Mouse (Mus musculus) urinary bladder, postnatal 4 days (tissue): Measurements from ENCODE around the gene Arpp21.

Experiments
- DNase-seq, 2 experiments: peaks; one replicate each; pipeline ENCODE4 v3.0.0; 2021 to 2022; ENCODE audit warnings: low spot score in 2 of 2

Gene Arpp21

DNA sequence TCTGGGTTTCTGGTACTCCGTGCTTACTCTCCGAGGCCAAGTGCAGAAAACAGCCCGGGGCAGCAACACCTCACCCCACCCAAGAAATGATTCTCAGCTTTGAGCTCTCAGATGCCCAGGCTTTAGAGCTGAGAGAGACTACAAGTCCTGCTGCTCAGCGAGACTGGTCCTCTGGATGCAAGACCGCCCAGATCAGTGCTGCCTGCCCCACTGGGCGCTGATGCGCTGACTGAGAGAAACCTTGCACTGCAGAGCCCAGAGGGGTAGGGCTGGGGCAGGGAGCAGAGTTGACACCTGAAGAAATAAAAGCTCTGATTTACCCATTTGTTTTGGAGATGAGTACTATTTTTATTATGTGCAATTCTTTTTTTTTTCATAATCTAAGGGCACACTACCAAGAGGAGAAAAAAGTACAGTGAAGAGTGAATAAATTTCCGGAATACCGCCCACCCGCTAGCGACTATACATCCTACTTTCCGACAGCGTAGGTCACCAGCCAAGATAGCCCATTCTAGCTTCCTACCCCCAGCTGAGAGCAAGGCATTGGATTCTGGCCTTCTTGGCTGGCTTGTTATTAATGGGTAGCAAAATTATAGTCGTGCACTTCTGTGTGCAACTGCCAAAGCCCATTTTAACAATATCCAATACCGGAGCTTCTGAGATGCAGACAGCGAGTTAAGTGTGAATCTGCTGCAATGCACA lies at the start of gene Arpp21:
TSS of gene Arpp21 (minus strand) at position 243 of the 702 bp plus-strand sequence.
- no peak for DNase-seq

DNA sequence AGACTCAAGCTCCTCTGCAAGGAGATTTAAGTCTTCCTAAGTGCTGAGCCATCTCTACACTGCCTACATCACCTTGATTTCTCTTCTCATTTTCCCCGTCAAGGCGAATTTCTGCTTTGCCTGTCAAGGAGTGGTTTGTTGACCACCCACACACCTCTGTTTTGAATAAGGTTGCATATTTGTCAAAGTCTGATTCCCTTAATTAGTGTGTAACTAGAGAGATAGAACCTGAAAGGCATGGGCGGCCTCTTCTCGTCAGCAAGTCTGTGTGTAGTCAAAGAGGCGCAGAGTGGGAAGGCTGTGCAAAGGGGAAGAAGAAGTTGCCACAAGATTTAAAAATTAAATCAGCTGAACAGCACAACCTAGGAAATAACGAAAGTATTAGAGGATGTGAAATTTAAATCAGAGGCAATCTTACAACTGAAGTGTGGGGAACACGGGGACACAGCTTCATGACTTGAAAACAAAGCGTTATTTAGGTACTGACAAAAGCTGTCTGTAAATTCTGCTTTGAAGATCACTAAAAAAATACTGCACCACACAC lies 36.8 kb upstream of the Arpp21 start:
- no peak for DNase-seq

DNA sequence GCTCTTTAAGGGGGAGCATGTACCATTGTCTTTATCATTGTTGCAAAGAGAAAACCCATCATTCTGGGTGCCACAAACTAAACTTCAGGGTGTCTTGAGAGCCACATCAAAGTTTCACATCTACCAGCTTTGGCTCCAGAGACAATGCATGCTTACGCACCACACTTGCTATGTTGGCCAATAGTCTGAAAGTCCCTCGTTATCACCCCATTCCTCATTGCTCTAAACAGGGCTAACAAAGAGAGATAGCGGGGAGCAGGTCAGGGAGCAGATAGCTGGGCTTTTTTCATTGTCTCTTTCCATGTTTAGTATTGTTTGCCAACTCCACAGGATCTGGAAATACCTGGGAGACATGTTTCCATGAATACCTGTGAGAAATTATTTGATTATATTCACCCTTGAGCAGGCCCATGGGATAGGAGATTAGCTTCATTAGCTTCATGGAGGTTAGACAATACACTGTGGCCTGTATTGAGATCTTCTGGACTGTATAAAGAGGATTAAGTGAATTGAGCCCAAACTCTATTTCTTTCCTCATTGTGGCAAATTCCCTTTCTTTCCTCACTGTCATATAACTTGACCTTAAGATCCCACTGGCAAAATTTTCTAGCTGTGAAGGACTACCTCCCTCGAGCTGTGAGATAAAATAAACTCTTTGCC lies 29.4 kb upstream of the Arpp21 start:
- DNase-seq: no peak

DNA sequence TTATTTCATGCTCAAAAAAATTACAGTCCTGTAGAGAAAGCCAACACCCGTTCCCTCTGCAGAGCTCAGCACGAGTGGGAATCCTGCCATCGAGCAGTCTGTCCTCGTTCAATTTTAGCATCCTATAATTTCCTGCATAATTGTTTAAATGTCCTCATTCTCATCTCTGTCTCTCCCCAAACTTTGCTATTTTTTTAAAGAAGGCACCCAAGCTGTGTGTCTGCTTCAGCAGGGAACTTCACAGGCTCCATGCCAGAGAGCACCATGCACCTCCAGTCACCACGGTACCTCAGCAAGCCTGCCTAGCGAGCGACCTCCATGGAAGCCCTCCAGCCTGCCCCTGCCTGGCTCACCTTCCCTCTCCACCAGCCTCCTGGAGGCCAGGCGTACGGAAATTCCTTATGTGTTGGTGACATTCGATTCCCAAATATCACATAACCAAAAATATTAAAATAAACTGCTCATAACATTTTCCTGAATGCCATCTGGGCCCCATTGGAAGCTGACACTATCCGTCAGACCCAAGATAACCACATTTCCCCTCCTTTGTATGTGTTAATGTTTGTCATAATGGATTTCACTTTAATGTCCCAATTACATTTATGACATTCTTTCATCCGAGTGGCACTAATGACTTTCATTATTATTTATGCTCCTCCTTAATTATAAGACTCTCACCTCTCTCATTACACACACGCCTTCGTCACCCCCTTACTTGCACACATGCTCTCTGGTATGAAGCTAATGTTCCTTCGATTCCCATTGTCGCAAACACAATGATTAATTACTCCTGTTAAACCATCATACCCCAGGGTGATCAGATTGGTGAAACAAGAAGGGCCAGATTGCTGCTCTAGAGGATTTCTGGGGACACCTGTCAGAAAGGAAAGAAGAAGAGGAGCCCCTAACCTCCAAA lies 26.5 kb upstream of the Arpp21 start:
- no peak for DNase-seq

DNA sequence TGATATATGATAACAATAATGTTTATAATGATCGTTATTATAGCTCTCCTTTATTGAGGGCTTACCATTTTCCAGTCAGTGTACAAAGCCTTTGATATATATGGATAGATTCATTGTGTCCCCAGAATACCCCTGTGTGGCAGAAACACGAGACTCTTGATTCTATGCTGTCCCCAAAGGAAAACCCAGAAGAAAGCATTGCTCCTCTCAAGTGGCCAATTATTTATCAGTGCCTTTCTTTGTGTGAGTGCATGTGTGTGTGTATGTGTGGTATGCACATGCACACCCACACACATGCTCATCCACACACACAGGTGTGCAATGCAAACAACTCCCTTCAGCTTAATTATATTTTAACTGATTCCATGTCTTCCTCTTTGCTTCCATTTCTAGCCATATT lies 25.8 kb upstream of the Arpp21 start:
- no peak for DNase-seq

DNA sequence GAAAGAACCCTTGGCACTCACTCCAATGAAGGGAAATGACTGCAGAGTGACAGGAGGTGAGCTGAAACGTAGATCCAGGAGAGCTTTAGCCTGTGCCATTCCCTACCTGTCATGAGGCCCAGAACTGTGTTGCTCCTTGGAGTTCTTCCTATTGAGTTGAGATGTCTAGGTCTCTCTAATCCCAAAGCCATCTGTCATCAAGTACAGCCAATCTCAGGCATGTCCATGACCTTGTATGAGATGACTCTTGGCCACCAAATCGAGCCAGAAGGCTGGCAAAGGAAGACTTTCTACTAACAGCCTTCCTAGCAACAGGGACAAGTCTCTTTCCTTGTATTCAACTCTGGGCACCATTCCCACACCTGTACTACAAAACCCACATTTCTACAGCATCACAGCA lies 25.0 kb upstream of the Arpp21 start:
- no peak for DNase-seq

DNA sequence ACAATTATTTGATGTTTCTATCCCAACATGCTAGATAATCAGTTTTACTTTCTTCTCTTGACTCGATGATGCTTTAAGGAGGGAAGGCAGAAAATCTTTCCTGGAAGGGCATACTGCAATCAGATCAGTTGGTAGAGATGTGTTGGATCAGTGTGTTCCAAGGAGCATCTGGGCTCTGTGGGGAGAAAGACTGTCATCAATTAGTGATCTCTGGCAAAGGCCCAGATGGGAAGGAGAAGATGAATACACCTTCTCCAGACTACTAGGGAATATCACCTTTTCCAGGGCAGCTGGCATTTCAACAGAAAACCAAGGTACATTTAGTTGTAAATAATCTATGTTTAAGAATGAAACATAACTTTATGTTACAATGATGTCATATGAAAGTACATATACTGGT lies 22.8 kb upstream of the Arpp21 start:
- no peak for DNase-seq

DNA sequence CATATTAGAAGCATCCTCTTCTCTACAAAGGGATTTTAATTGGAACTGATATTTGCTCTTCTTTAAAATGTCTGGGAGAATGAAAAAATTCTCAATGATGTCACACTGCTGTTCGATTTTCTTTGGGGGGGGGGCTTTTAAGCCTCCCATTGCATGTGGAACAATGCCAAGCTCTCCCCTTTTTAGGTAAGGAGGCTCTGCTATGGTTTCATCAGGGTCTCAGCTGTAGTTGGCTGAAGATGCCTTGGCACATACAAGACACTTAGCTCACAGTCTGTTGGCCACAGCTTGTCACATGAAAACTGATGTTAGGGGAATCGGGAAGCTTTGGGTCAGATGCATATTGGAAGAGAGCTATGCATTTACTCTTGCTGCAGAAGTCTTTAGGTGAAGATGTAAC lies 20.2 kb upstream of the Arpp21 start:
- no peak for DNase-seq

DNA sequence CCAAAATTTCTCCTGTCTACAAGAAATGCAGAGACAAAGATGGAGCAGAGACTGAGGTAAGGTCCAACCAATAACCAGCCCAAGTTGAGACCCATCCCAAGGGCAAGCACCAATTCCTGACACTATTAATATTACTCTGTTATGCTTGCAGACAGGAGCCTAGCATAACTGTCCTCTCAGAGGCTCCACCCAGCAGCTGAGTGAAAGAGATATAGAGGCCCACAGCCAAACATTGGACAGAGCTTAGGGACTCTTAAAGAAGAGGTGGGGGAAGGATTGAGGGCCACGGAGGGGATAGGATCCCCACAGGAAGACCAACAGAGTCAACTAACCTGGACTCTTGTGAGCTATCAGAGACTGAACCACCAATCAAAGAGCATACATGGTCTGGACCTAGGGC lies 18.0 kb upstream of the Arpp21 start:
- DNase-seq: no peak

DNA sequence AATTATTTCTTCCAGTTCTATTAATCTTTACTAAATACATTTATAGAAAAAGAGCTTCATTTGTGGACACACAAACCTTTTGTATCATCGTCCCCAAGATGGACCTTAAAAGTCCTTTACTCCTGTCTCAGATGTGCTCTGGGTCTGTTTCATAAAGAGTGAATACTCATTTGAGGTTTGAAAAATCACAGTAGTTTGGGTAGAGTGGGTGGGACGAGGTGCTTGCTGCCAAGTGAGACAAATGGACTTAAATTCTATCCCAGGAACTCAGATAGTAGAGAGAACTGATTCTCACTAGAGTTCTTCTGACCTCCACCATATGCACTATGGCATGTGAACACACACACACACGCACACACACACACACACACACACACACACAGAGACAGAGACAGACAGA lies 16.1 kb upstream of the Arpp21 start:
- no peak for DNase-seq

DNA sequence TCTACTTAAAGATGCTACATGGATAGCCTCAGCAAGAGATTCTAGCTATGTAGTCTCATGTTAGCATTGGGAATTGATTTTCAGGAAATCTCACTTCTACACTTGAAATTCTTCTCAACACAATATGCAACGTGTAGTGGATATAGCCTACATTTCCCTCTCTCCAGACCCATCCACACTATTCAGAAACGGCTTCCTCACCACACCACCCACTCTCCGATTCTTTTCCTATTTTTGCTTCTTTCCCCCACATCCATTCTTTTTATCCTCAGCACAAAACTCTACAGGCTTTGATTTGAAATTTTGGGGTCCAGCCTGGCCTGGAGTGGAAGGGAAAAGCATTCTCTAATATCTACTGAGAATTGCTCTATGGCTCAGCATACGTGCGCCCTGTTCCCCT lies 15.6 kb upstream of the Arpp21 start:
- no peak for DNase-seq

DNA sequence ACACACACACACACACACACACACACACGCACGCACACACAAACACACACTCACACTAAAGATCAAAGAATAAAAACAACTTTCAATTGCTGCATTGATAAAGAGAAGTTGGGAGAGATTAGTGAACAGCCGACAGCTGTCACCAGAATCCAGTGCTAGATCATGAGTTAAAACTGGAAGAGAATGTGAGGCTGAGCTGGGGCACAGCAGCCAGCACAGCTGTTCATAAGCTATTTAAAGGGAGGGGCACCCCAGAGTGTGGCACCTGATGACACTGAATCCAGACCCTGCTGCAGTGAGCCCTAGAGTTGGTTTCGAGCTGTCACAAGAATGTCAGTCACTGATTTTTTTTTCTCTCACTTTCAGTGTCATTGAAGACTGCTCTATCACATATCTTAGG lies 14.0 kb upstream of the Arpp21 start:
- DNase-seq: no peak

DNA sequence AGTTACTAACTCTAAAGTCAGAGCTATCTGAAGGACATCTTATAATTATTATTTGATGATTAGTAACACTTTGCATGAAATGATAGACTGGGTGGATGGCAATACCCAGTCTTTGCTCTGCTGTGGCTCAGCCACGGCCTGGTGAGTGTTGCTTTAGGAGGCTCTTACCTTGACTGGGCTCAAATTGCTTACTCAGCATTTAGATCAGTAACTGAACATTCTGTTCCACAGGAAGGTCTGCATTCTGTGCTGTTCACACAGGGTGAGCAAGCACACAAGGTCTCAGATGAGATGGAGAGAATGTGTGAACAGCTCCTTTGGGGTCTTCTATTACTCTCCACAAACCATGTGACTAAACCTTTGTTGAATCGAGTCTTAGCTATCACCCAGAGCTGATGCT lies 11.4 kb upstream of the Arpp21 start:
- no peak for DNase-seq

DNA sequence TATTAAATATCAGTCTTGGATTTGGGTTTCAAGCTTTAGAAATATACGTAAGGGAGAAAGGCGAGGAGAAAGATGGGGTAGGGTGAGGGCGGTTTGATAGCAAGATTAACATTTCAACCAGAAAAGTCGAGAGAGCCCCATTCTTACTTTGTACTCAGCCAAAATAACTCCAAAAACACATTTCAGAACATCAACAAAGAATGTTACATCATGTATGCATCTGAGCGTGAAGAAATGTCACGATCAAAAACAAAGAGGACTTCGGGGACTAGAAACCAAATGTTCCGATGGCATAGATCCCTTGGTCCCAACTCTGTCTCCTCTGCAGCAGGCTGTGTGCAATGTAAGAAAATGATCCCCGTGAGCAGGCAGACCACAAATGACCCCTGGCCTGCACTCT lies 2.4 kb upstream of the Arpp21 start:
- DNase-seq: no peak

DNA sequence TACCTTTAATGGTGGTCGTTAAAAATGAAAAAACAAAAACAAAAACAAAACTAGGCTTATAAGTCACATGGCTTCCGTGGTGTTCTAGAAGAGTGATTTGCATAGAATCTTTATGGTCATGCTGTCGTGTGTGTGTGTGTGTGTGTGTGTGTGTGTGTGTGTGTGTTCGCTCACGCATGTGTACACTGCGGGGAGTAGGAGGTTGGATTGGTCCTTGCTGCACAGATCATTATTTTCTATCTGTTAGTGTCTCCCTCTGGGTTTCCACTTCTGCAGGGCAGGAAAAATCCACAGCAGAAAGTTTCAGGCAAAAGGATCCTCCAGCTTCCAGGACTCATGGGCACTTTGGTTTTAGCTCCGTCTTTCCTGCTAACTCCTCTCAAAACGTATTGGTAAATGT lies 813 bp upstream of the Arpp21 start:
- DNase-seq: no peak

DNA sequence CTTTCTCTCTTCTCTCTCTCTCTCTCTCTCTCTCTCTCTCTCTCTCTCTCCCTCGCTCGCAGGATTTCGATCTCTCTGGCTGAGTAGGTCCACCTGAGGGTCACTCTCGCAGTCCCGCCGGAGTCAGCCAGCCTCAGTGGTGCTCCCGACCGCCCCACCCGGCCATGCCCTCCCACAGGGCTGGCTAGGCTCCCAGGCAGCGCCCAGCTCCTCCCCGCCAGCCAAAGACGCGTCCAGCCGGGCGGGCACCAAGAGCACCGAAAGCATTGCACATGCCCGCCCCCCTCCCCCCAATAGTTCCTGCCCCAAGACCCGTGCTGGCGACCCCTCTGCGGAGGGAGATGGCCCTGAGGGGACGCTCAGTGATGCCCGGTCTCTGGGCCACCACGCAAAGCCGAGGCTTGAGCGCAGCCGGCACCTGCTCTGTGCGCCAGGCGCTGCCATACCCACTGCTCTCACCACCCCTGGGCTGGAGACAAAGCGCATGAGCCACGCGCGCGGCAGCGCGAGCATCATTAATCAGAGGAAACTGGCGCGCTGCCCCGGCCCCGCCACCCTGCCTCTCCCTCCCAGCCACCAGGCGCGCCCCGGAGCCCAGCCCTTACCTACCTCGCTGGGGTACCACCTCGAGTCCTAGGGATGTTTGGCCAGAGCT lies 570 bp downstream of the Arpp21 start:
- no peak for DNase-seq

DNA sequence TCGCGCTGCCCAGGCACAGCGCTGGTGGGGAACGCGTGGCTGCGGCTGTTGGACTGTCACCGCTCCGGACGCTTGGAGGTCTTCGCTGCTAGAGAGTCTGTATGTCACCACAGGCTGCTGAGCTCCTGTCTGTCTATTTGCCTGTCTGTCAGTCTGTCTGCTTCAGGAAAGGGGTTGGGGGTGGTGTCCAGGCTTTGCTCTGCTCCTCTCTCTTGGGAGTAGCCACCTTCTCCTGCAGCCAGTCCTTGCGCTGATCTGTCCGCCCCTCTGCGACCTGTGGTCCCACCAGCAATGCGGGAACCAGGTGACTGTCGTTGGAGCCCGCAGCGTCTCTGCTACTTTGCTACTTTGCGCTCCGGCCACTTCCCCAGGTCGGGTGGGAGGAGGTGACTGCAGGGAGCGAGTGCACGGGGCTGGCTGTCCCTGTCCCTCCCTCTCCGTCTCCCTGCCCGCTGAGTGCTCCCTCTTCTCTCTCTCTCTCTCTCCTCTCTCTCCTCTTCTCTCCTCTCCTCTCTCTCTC lies 1.2 kb downstream of the Arpp21 start:
- DNase-seq: no peak

DNA sequence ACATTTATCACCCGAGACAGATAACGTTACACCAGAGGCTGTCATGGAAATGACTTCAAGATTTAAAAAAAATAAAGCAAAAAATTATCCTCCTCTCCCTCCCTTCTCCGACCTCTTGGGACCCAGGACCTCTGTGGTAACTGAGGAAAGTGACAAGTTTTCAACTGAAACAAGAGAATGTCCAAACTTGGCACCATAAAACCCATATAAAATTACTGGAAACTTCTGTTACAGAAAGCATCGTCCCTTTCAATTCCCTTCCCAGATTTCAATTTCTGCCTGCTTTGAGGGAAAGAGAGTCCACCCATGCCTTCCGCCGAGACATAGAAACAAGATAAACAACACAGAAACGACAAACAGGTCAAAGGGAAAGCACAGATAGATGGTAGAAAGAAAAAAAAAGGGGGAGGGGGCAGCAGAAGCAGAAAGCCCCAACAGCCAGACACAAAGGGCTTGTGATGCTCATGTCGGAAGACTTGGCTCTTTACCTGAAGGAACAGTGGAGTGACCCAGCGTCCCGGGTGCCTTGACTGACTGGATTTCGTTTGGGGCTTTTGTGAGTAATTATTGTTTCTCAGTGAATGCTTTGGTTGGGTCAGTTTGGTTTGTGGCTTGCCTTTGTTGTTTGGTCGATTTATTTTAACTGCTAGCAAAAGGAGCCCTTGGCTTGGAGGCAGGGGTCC lies 1.8 kb downstream of the Arpp21 start:
- DNase-seq: no peak

DNA sequence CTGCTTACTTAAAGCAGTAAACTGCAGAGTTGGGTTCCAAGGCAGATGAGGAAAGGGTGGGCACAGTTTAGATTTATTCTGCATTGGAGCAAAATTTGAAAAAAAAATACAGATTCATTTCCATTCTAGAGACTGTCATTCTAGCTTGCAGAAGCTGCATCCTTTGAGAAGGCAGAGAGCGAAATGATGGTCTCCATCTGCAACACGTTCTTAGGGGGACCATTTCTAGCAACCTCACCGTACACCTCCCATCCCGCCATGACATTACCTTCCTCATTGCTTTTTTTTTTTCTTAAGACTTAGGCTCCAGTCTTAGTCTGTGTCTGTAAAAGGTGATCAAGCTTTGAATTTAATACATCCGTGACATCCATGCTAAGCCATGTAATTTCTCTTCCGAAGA lies 2.4 kb downstream of the Arpp21 start:
- DNase-seq: no peak

DNA sequence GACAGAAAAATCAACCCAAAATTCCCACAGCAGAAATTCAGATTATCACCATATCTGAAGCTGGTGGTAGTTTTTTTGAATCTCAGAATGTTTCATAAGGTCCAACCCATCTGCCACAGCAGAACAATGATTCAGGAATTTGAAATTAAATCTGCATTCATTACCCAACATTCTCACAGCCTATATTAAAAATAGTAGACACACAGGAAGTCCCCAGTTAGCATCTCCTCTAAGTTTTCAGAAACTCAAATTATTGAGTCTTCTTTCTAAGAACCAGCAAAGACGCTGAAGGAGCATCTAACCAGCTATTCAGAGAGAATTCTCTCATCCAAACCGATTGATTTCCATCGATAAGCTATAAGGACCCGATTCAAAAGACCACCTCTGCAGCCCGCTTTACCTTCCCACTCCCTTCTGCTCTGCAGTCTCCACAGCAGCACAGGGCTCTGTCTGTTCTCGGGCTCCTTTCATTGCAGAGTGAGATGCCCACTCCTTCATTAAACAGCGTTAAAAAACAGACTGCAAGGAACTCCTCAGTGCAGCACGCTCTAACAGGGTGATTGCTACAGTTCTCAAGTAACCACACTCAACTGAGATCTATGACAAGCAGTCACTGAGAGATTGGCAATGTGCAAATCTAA lies 3.7 kb downstream of the Arpp21 start:
- no peak for DNase-seq

DNA sequence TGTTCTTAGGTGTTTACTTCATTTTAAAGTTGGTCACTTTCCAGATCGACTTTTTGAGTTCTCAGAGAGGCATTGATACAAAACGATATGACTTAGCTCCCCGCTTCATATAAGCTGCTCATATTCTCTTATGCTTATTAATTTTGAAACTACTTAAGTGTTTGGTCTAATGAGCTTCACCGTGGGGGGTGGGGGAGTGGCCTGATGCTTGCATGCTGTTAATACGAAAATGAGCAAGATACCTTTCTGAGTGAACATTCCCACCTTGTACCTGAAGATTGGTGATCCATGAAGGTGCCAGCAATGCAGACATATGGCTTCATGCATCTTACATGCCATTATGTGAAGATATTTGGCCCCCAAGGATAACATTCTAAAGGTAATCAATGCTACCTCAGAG lies 4.4 kb downstream of the Arpp21 start:
- no peak for DNase-seq
